Mouse (Mus musculus) thymus, adult 2 months (tissue): Measurements from ENCODE around the gene Ppm1l. TPM values are rescaled to one million over a fixed set of nuclear protein-coding genes. Genes with fewer than 3 reads are reported as not detected.

Experiments
- DNase-seq: peaks from one replicate; pipeline ENCODE4 v3.0.0; 2021
- H3K27ac ChIP-seq: fragments of 200-500 bp; 2 replicates; pipeline ENCODE4 v1.5.1; 2012; ENCODE audit warnings: low read length, control low read depth; ENCODE audit not compliant: control insufficient read depth, insufficient read depth
- H3K27me3 ChIP-seq: fragments of 200-500 bp; 2 replicates; pipeline ENCODE4 v1.6.1; 2012; ENCODE audit warnings: mild to moderate bottlenecking, low read length, moderate library complexity, mixed read lengths; ENCODE audit not compliant: control insufficient read depth, insufficient read depth
- H3K36me3 ChIP-seq: fragments of 200-500 bp; 2 replicates; pipeline ENCODE4 v1.6.1; 2012; ENCODE audit warnings: mild to moderate bottlenecking, low read length, moderate library complexity; ENCODE audit not compliant: control insufficient read depth, insufficient read depth
- H3K4me1 ChIP-seq: fragments of 200-500 bp; replicated peaks from 2 replicates; pipeline ENCODE4 v1.6.1; 2012; ENCODE audit warnings: low read length; ENCODE audit not compliant: control insufficient read depth, insufficient read depth
- H3K4me3 ChIP-seq: fragments of 200-500 bp; 2 replicates; pipeline ENCODE4 v1.5.1; 2012; ENCODE audit warnings: mild to moderate bottlenecking, low read length, control low read depth, moderate library complexity; ENCODE audit not compliant: control insufficient read depth, insufficient read depth
- CTCF ChIP-seq: fragments of 200-500 bp; IDR thresholded peaks from 2 replicates; pipeline ENCODE4 v1.5.1; 2012; ENCODE audit warnings: mild to moderate bottlenecking, control low read depth, low read length, moderate library complexity, borderline replicate concordance; ENCODE audit not compliant: control insufficient read depth, poor library complexity, insufficient read depth; ENCODE audit errors: extremely low read depth
- POLR2A ChIP-seq: fragments of 200-500 bp; IDR thresholded peaks from 2 replicates; pipeline ENCODE4 v1.6.1; 2012; ENCODE audit warnings: mild to moderate bottlenecking, low read length, control low read depth, moderate library complexity; ENCODE audit not compliant: control insufficient read depth, poor library complexity, insufficient read depth; ENCODE audit errors: extremely low read depth
- WGBS: fragments of 180-500 bp; shearing (Covaris S2); methylation state at CpG from one replicate; pipeline ENCODE4 v1.1.7; 2018; 5-methylcytosine and 5-hydroxymethylcytosine counted together
- polyA plus RNA-seq: library from polyadenylated mRNA; depleted of rRNA; stranded (reverse); fragments of >200 nt; gene quantifications from 2 replicates; pipeline ENCODE4 v1.2.3, GENCODE M21; 2012

The Ppm1l gene
- polyA plus RNA-seq, 1 experiment, result 2.6 TPM

GRCm38 (mm10) chr3:69329910-69330309, 13.2 kb downstream of the Ppm1l start:
- no peak overlapping the region for H3K27ac ChIP-seq
- 59% methylated on average over 5 of the region's 5 CpGs for WGBS
- H3K27me3 ChIP-seq, result no peaks in the 10 kb centered on the region
- H3K36me3 ChIP-seq, result no peaks in the 10 kb centered on the region
- TF ChIP-seq CTCF (no peak), POLR2A (no peak)
- no peaks in the 10 kb centered on the region for H3K4me1 ChIP-seq
- no peak overlapping the region for H3K4me3 ChIP-seq
- DNase-seq, result no peak

GRCm38 (mm10) chr3:69333819-69334218, 17.2 kb downstream of the Ppm1l start:
- TF ChIP-seq CTCF, result no peak
- TF ChIP-seq POLR2A, result no peak
- WGBS, result 94% methylated on average over 9 of the region's 9 CpGs
- Histone ChIP-seq H3K4me3 (no peak overlapping the region), H3K27ac (no peak overlapping the region), H3K27me3 (no peaks in the 10 kb centered on the region), H3K4me1 (no peaks in the 10 kb centered on the region), H3K36me3 (no peaks in the 10 kb centered on the region)
- no peak for DNase-seq

DNA sequence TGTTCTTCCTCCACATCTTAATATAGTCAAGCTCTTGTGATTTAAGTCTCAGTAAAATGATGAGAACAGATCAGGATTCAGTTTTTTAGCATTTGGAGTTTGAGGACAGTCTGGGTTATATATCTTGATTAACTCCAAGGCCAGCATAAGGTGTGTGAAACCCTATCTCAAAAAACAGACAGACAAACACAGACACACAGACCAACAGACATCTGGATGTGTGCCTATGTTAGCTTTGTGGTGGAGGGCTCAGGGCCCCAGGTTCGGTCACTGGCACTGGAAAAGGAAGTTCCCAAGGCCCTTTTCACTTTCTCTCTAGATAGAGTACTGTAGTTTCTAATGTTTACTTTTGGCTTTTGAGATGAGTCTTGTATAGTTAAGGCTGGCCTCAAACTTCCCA, 23.8 kb downstream of the Ppm1l start:
- 60% methylated on average over 1 of the region's 1 CpGs for WGBS
- no peaks in the 10 kb centered on the region for H3K27me3 ChIP-seq
- no peak overlapping the region for H3K4me3 ChIP-seq
- H3K4me1 ChIP-seq, result no peaks in the 10 kb centered on the region
- no peak for DNase-seq
- H3K36me3 ChIP-seq, result no peaks in the 10 kb centered on the region
- TF ChIP-seq CTCF (no peak), POLR2A (no peak)
- no peak overlapping the region for H3K27ac ChIP-seq

DNA sequence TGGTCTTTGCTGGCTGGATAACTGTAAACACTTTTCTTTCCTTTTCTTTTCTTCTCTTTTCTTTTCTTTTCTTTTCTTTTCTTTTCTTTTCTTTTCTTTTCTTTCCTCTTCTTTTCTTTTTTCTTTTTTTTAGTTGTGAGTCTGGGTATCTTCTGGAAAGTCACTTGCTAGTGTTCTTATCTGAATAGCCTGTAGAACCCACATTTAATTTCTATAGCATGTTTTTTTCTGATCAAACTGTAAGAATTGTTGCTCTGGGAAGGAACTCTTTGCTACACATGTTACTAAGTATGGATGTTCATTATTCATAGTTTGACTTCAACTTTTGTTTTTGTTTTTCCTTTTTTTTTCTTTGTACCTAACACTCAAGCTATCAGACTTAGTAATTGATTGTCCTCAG, 24.3 kb downstream of the Ppm1l start:
- no peaks in the 10 kb centered on the region for H3K27me3 ChIP-seq
- DNase-seq, result no peak
- TF ChIP-seq POLR2A (no peak), CTCF (no peak)
- no peaks in the 10 kb centered on the region for H3K4me1 ChIP-seq
- no peak overlapping the region for H3K27ac ChIP-seq
- no peak overlapping the region for H3K4me3 ChIP-seq
- H3K36me3 ChIP-seq, result no peaks in the 10 kb centered on the region

GRCm38 (mm10) chr3:69341514-69341913, 24.9 kb downstream of the Ppm1l start:
- Histone ChIP-seq H3K27ac (no peak overlapping the region), H3K27me3 (no peaks in the 10 kb centered on the region), H3K4me1 (no peaks in the 10 kb centered on the region), H3K36me3 (no peaks in the 10 kb centered on the region), H3K4me3 (no peak overlapping the region)
- TF ChIP-seq CTCF (no peak), POLR2A (no peak)
- DNase-seq, result no peak
- 92% methylated on average over 8 of the region's 8 CpGs for WGBS

- Histone ChIP-seq H3K4me1 (no peaks in the 10 kb centered on the region), H3K27ac (no peak overlapping the region), H3K27me3 (no peaks in the 10 kb centered on the region), H3K36me3 (no peaks in the 10 kb centered on the region), H3K4me3 (no peak overlapping the region)
- DNase-seq, result no peak
- 87% methylated on average over 8 of the region's 8 CpGs for WGBS
- TF ChIP-seq CTCF (no peak), POLR2A (no peak)
Observed at GRCm38 (mm10) chr3:69342247-69342921, 25.7 kb downstream of the Ppm1l start.

DNA sequence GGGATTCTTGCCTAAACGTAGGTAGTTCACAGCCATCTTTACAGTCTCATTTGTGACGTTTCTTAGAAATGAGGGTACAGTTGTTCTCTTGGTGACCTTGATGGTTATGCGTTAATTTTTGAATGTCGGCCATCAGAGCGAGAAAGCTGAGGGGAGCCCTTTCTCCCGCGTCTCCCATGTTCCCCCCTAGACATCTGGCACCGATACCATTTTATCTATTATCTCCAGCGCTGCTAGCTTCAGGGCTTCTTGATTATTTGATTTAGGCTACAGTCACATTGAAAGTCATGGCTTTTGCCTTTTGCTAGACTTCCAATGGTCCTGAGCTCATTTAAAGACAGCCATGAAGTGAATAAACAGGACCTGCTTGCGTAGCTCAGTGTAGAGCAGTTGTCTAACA, 26.5 kb downstream of the Ppm1l start:
- Histone ChIP-seq H3K27ac (no peak overlapping the region), H3K4me1 (no peaks in the 10 kb centered on the region), H3K4me3 (no peak overlapping the region), H3K27me3 (no peaks in the 10 kb centered on the region), H3K36me3 (no peaks in the 10 kb centered on the region)
- TF ChIP-seq POLR2A (no peak), CTCF (no peak)
- WGBS, result 86% methylated on average over 10 of the region's 10 CpGs
- DNase-seq, result no peak
